Mouse (Mus musculus) lung, embryonic 14.5 days (tissue): ENCODE results near the gene Nedd4. TPM values are rescaled to one million over a fixed set of nuclear protein-coding genes. Genes with fewer than 3 reads are reported as not detected.

Source experiments
- ATAC-seq: fragments of 200-750 bp; cut with Nextera tagmentation; 2 replicates; pipeline ENCODE4 v1.8.0; 2017; ENCODE audit warnings: mild to moderate bottlenecking, moderate TSS enrichment, moderate library complexity; ENCODE audit not compliant: insufficient read depth
- DNase-seq: peaks from one replicate; pipeline ENCODE4 v3.0.0-alpha.2; 2015
- H3K27ac ChIP-seq: fragments of 300-500 bp; sonication (generic); 2 replicates; pipeline ENCODE4 v1.5.1; 2014; ENCODE audit warnings: low read depth, mild to moderate bottlenecking, moderate library complexity
- H3K27me3 ChIP-seq: fragments of 300-500 bp; sonication (generic); 2 replicates; pipeline ENCODE4 v1.6.1; 2014; ENCODE audit warnings: low read length, control low read depth; ENCODE audit not compliant: insufficient read depth
- H3K36me3 ChIP-seq: fragments of 300-500 bp; sonication (generic); 2 replicates; pipeline ENCODE4 v1.6.1; 2014; ENCODE audit warnings: control low read depth; ENCODE audit not compliant: insufficient read depth
- H3K4me1 ChIP-seq: fragments of 300-500 bp; sonication (generic); 2 replicates; pipeline ENCODE4 v1.6.1; 2014; ENCODE audit warnings: antibody characterized with exemption, control low read depth; ENCODE audit not compliant: insufficient read depth
- H3K4me2 ChIP-seq: fragments of 300-500 bp; sonication (generic); 2 replicates; pipeline ENCODE4 v1.6.1; 2014; ENCODE audit warnings: mild to moderate bottlenecking
- H3K4me3 ChIP-seq: fragments of 300-500 bp; sonication (generic); 2 replicates; pipeline ENCODE4 v1.5.1; 2014; ENCODE audit warnings: low read depth, low read length
- H3K9ac ChIP-seq: fragments of 300-500 bp; sonication (generic); 2 replicates; pipeline ENCODE4 v1.6.1; 2014
- H3K9me3 ChIP-seq: fragments of 300-500 bp; sonication (generic); 2 replicates; pipeline ENCODE4 v1.6.1; 2016; ENCODE audit warnings: low read depth, low read length, control low read depth
- CTCF ChIP-seq: IDR thresholded peaks from 2 replicates; pipeline ENCODE4 v1.5.1; 2016; ENCODE audit warnings: antibody characterized with exemption, low read depth
- WGBS: fragments of 180-500 bp; shearing (Covaris S2); extraction: QIAGEN DNeasy Blood & Tissue Kit; methylation state at CpG from one replicate; pipeline ENCODE4 v1.1.7; 2014; 5-methylcytosine and 5-hydroxymethylcytosine counted together
- polyA plus RNA-seq: library from polyadenylated mRNA; unstranded; fragments of >200 nt; fragmentation: Nextera tagmentation; extraction: Ambion mirVana; gene quantifications from 2 replicates; pipeline ENCODE4 v1.2.1, GENCODE M21; 2014

Gene Nedd4
- polyA plus RNA-seq, 1 experiment from 2014 or later, result 805 TPM

DNA sequence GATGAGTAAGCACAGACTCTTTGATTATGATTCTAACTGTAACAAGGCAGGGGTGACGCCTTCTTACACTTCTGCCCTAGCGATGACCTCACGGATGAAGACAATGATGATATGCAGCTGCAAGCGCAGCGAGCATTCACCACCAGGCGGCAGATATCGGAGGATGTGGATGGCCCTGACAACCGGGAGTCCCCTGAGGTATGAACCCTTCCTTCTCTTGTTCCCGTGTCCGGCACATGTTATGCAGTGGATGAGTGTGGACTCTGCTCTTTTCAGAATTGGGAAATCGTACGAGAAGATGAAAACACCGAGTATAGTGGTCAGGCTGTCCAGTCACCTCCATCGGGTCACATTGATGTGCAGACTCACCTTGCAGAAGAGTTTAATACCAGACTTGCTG lies 59.1 kb downstream of the Nedd4 start:
- no peaks in the 10 kb centered on the region for H3K27me3 ChIP-seq
- H3K9me3 ChIP-seq, result no peaks in the 10 kb centered on the region
- no peak overlapping the region for H3K4me3 ChIP-seq
- H3K4me1 ChIP-seq, result no peaks in the 10 kb centered on the region
- no peak overlapping the region for H3K9ac ChIP-seq
- peaks cover 99% of the 10 kb centered on the region for H3K36me3 ChIP-seq
- 83% methylated on average over 14 of the region's 14 CpGs for WGBS
- ATAC-seq (no peak), DNase-seq (no peak)
- no peak overlapping the region for H3K4me2 ChIP-seq
- TF ChIP-seq CTCF, result 0 out of 2 replicates have a peak, but pooled peaks have one; percentile 10
- no peak overlapping the region for H3K27ac ChIP-seq

DNA sequence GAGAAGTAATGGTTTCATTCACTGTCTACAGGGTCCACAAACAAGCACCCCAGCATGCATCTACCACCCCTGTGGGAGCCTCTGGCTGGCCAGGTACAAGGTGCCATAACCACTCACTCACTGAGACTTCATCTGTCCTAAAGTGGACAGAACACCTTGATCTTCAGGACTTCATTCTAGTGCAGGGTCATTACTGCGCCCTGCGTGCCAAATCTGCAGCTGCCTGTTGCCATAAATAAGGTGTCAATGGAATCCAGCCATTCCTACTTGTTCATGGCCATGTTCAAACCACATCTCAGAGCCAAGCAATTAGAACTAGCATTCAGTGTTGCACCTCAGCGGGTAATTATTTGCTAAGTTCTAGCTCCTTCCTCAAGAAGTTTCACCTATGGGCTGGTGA lies 60.5 kb downstream of the Nedd4 start:
- Histone ChIP-seq H3K9me3 (no peaks in the 10 kb centered on the region), H3K4me2 (no peak overlapping the region), H3K4me3 (no peak overlapping the region), H3K36me3 (peaks cover 99% of the 10 kb centered on the region), H3K27ac (no peak overlapping the region), H3K27me3 (no peaks in the 10 kb centered on the region), H3K9ac (no peak overlapping the region), H3K4me1 (no peaks in the 10 kb centered on the region)
- no peak for DNase-seq
- no peak for TF ChIP-seq CTCF
- 92% methylated on average over 3 of the region's 3 CpGs for WGBS
- ATAC-seq, result no peak

DNA sequence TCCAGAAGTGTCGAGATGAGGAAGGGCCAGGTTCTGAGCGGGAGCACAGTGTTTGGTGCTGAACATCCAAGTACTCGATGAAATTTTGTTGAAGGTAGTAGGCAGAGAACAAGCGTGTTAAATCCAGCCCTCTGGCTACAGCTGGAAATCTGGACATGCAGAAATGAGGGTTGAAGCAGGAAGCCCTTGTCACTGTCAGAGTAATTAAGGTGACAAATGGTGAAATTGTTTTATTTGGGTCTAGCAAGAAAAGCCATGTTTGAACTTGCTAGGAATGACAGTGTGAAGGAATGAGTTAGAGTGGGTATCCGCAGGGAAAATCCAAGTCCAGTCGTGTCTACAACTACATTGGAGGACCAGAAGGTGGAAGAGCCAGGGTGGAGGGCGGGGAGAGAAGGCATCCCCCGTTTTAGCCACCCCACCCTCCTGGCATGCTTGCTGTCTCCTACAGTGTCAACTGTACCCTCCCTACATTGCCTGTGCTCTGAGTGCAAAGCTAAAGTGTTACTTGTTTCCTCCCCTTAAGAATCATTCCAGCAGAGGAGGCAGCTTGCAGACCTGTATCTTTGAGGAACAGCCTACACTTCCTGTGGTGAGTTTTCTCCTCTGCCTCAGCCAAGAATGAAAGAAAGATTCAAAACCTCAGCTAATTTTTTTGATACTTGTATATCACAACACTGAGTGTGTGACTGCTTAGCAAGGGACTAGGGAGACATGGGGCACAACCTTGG lies 62.5 kb downstream of the Nedd4 start:
- TF ChIP-seq CTCF, result no peak
- Histone ChIP-seq H3K27me3 (no peaks in the 10 kb centered on the region), H3K4me3 (no peak overlapping the region), H3K9me3 (no peaks in the 10 kb centered on the region), H3K4me2 (no peak overlapping the region), H3K4me1 (no peaks in the 10 kb centered on the region), H3K36me3 (peaks cover 96% of the 10 kb centered on the region), H3K27ac (no peak overlapping the region), H3K9ac (no peak overlapping the region)
- DNase-seq (no peak), ATAC-seq (no peak)
- 61% methylated on average over 8 of the region's 8 CpGs for WGBS

DNA sequence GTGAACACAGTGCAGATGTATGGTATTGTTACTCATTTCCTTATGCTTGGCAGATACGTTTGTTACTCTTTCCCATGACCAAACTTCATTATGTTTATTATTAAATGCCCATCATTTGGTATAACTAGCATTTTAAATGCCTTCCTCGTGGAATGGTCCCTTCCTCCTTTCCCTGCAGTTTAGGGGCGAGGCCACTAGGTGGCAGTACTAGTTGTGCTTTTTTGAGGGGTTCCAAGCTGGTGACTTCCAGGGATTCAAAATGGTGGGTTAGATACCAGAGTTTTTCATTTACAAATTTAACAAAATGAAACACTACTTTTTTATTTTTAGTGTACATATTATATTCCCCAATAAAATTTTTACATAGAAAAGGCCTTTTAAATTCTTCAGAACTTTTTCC lies 71.8 kb downstream of the Nedd4 start:
- DNase-seq, result peak; percentile 86

DNA sequence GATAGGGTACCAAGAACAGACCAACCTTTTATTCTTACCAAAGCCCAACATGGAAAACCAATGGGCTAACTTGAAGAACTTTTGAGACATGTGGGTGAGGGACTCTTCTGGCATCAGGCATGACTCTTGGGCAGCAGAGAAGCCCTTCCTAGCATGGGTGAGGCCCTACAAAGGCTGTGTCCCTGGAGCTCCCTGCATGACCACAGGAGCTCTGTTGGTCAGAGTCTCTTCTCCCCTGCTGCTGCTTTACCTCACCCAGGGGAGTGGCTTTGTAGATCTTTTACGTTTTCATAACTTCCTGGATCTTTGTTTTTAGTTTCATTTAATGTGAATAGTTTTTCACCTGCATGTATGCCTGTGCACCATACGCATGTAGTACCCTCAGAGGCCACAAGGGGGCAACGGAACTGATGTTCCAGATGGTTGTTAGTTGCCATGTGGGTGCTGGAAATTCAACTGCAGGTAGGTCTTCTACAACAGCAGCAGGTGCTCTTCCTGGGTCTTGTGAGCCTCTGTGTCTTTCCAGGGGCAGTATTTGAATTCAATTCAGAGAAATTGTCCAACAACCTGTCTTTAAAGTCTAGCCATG lies 73.8 kb downstream of the Nedd4 start:
- Histone ChIP-seq H3K4me2 (no peak overlapping the region), H3K27ac (no peak overlapping the region), H3K36me3 (peaks cover 100% of the 10 kb centered on the region), H3K9ac (no peak overlapping the region), H3K4me1 (no peaks in the 10 kb centered on the region), H3K4me3 (no peak overlapping the region), H3K9me3 (no peaks in the 10 kb centered on the region), H3K27me3 (no peaks in the 10 kb centered on the region)
- WGBS, result 61% methylated on average over 3 of the region's 3 CpGs
- DNase-seq (peak; percentile 85), ATAC-seq (no peak; the same call in 1 of the 2 replicates)
- peak; percentile 88 for TF ChIP-seq CTCF

More for the DNA sequence above, 71.8 kb downstream of the Nedd4 start:
- peak; percentile 82 for TF ChIP-seq CTCF
- ATAC-seq, result no peak
- H3K36me3 ChIP-seq, result peaks cover 96% of the 10 kb centered on the region
- no peaks in the 10 kb centered on the region for H3K4me1 ChIP-seq
- H3K4me3 ChIP-seq, result no peak overlapping the region
- no peaks in the 10 kb centered on the region for H3K9me3 ChIP-seq
- 38% methylated on average over 3 of the region's 3 CpGs for WGBS
- no peak overlapping the region for H3K27ac ChIP-seq
- H3K27me3 ChIP-seq, result no peaks in the 10 kb centered on the region
- no peak overlapping the region for H3K9ac ChIP-seq
- H3K4me2 ChIP-seq, result no peak overlapping the region

DNA sequence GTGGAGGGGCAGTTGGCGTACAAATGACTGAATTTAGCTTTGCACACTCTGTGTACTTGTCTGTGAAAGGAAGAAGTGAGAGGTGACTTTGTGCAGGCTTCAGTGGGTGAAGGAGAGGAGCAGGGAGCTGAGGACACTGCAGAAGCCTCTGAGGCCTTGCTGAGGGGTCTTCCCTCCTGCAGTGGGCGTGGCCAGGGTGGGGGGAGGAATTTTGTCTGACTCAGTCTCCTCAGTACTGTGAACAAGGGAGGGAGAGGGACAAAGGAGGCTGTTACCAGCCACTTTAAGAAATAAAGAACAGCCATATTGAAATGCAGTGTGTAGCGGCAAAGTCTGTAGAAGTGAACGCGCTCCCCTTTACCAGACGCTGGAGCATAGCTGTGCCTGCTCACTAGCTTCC lies 79.1 kb downstream of the Nedd4 start:
- H3K9ac ChIP-seq, result no peak overlapping the region
- H3K4me3 ChIP-seq, result no peak overlapping the region
- H3K27ac ChIP-seq, result no peak overlapping the region
- H3K4me2 ChIP-seq, result no peak overlapping the region
- no peaks in the 10 kb centered on the region for H3K9me3 ChIP-seq
- H3K36me3 ChIP-seq, result peaks cover 99% of the 10 kb centered on the region
- ATAC-seq (no peak), DNase-seq (no peak)
- H3K27me3 ChIP-seq, result no peaks in the 10 kb centered on the region
- H3K4me1 ChIP-seq, result no peaks in the 10 kb centered on the region
- WGBS, result 94% methylated on average over 6 of the region's 6 CpGs
- no peak for TF ChIP-seq CTCF

DNA sequence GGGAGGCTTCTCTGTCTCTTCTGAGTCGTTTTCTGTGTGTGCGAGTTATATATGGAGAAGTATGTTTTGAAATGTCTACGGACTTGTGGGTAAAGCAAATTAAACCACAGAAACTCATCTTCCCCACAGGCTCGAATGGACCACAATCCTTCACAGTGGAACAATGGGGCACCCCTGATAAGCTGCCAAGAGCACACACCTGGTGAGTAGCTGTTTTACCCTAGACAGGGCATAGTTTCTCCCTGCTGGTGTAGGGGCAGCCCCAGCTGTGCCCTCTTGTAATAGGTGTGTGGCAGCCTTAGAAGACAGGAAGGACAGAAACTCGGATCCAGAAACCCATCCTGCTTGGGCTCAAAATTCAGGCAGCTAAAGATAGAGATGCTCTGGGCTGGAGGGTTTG lies 84.1 kb downstream of the Nedd4 start:
- no peak for DNase-seq
- peaks cover 80% of the 10 kb centered on the region for H3K36me3 ChIP-seq

More for the DNA sequence above, 84.1 kb downstream of the Nedd4 start:
- Histone ChIP-seq H3K4me1 (no peaks in the 10 kb centered on the region), H3K27ac (no peak overlapping the region), H3K4me3 (no peak overlapping the region), H3K4me2 (no peak overlapping the region), H3K27me3 (no peaks in the 10 kb centered on the region), H3K9ac (no peak overlapping the region), H3K9me3 (no peaks in the 10 kb centered on the region)
- TF ChIP-seq CTCF, result no peak
- no peak for ATAC-seq
- 90% methylated on average over 5 of the region's 5 CpGs for WGBS
